Mouse (Mus musculus): ENCODE measurements around the gene Fhdc1. TPM values are rescaled to one million over a fixed set of nuclear protein-coding genes. Genes with fewer than 3 reads are reported as not detected.

Gene Fhdc1
- 33.4 and 43.3 TPM in 2 replicates for polyA plus RNA-seq (2015; fragmentation: Nextera tagmentation; extraction: Ambion mirVana)

GRCm38 (mm10) chr3:84480006-84480897, at the start of gene Fhdc1:
Gene Fhdc1 (minus strand): TSS chr3:84480429.

Other genes starting within 250 kb of the Fhdc1 start
- gene Trim2, start 173.6 kb downstream of the Fhdc1 start, polyA plus RNA-seq (2015; fragmentation: Nextera tagmentation; extraction: Ambion mirVana) = 4.5 and 4.8 TPM in 2 replicates
- 17.8 and 22.8 TPM in 2 replicates for gene Arfip1, start 102.2 kb upstream of the Fhdc1 start, polyA plus RNA-seq (2015; fragmentation: Nextera tagmentation; extraction: Ambion mirVana)
- gene Tigd4, start 113.1 kb upstream of the Fhdc1 start, polyA plus RNA-seq (2015; fragmentation: Nextera tagmentation; extraction: Ambion mirVana) = not detected in 2 replicates
- gene Tmem154, start 185.8 kb upstream of the Fhdc1 start, polyA plus RNA-seq (2015; fragmentation: Nextera tagmentation; extraction: Ambion mirVana) = 7.7 and 10.4 TPM in 2 replicates

Data from spleen, postnatal 0 days (tissue).